Mouse (Mus musculus): ENCODE measurements at regions not wholly inside any gene's neighbourhood (a gene's known extent, or its start where the extent isn't known, plus 50 kb on each side); places are given as distances from the start of the nearest gene placed in this dataset.

GRCm38 (mm10) chr3:102611398-102612366, 122.6 kb upstream of the Tspan2 start:
- Histone ChIP-seq H3K4me2 (replicated peaks) (no peak overlapping the region), H3K36me3 (no peaks in the 10 kb centered on the region), H3K4me3 (replicated peaks) (no peak overlapping the region), H3K4me1 (peaks cover 10% of the 10 kb centered on the region), H3K27ac (replicated peaks) (no peak overlapping the region), H3K27me3 (no peaks in the 10 kb centered on the region), H3K9ac (no peak overlapping the region), H3K9me3 (replicated peaks) (no peaks in the 10 kb centered on the region)
- peak; percentile 60 for ATAC-seq (ENCODE audit: insufficient number of reproducible peaks, low FRiP score, low TSS enrichment, low read depth)
- 37% methylated on average over 18 of the region's 18 CpGs for WGBS

GRCm38 (mm10) chr3:102619666-102620377, 114.5 kb upstream of the Tspan2 start:
- no peak for ATAC-seq (ENCODE audit: insufficient number of reproducible peaks, low FRiP score, low TSS enrichment, low read depth)
- Histone ChIP-seq H3K36me3 (no peaks in the 10 kb centered on the region), H3K27me3 (no peaks in the 10 kb centered on the region), H3K9ac (no peak overlapping the region), H3K4me3 (replicated peaks) (no peak overlapping the region), H3K27ac (replicated peaks) (no peak overlapping the region), H3K9me3 (replicated peaks) (no peaks in the 10 kb centered on the region), H3K4me2 (replicated peaks) (no peak overlapping the region), H3K4me1 (peaks cover 4% of the 10 kb centered on the region)
- WGBS, result 48% methylated on average over 8 of the region's 8 CpGs

GRCm38 (mm10) chr3:102636076-102636475, 98.3 kb upstream of the Tspan2 start:
- H3K4me1 ChIP-seq, result peaks cover 14% of the 10 kb centered on the region
- H3K27ac ChIP-seq (replicated peaks), result 0 out of 2 replicates have a peak overlapping the region, but pooled peaks have one; percentile 13
- H3K36me3 ChIP-seq, result no peaks in the 10 kb centered on the region
- no peaks in the 10 kb centered on the region for H3K9me3 ChIP-seq (replicated peaks)
- 20% methylated on average over 4 of the region's 4 CpGs for WGBS
- H3K4me3 ChIP-seq (replicated peaks), result no peak overlapping the region
- no peak overlapping the region for H3K4me2 ChIP-seq (replicated peaks)
- no peaks in the 10 kb centered on the region for H3K27me3 ChIP-seq
- ATAC-seq (ENCODE audit: insufficient number of reproducible peaks, low FRiP score, low TSS enrichment, low read depth), result peak; percentile 89
- no peak overlapping the region for H3K9ac ChIP-seq

- H3K4me3 ChIP-seq (replicated peaks), result no peak overlapping the region
- peaks cover 14% of the 10 kb centered on the region for H3K4me1 ChIP-seq
- H3K36me3 ChIP-seq, result no peaks in the 10 kb centered on the region
- no peaks in the 10 kb centered on the region for H3K9me3 ChIP-seq (replicated peaks)
- WGBS, result 29% methylated on average over 4 of the region's 4 CpGs
- no peak overlapping the region for H3K4me2 ChIP-seq (replicated peaks)
- no peaks in the 10 kb centered on the region for H3K27me3 ChIP-seq
- H3K9ac ChIP-seq, result no peak overlapping the region
- ATAC-seq (ENCODE audit: insufficient number of reproducible peaks, low FRiP score, low TSS enrichment, low read depth), result peak; percentile 53; the same call in 1 of the 2 replicates
- H3K27ac ChIP-seq (replicated peaks), result peak overlapping the region; percentile 49
These were observed 97.7 kb upstream of the Tspan2 start for GRCm38 (mm10) chr3:102636674-102637073.

GRCm38 (mm10) chr3:102644276-102644940, 89.9 kb upstream of the Tspan2 start:
- no peak overlapping the region for H3K4me2 ChIP-seq (replicated peaks)
- no peak overlapping the region for H3K9ac ChIP-seq
- 42% methylated on average over 11 of the region's 11 CpGs for WGBS
- H3K27me3 ChIP-seq, result no peaks in the 10 kb centered on the region
- no peaks in the 10 kb centered on the region for H3K36me3 ChIP-seq
- ATAC-seq (ENCODE audit: insufficient number of reproducible peaks, low FRiP score, low TSS enrichment, low read depth), result no peak
- no peaks in the 10 kb centered on the region for H3K9me3 ChIP-seq (replicated peaks)
- 0 out of 2 replicates have a peak overlapping the region, but pooled peaks have one; percentile 17 for H3K27ac ChIP-seq (replicated peaks)
- H3K4me1 ChIP-seq, result peaks cover 26% of the 10 kb centered on the region; the same call in 1 of the 2 replicates
- no peak overlapping the region for H3K4me3 ChIP-seq (replicated peaks)

- WGBS, result 16% methylated on average over 4 of the region's 4 CpGs
- Histone ChIP-seq H3K4me2 (replicated peaks) (no peak overlapping the region), H3K27ac (replicated peaks) (0 out of 2 replicates have a peak overlapping the region, but pooled peaks have one; percentile 11), H3K27me3 (no peaks in the 10 kb centered on the region), H3K9me3 (replicated peaks) (no peaks in the 10 kb centered on the region), H3K9ac (no peak overlapping the region), H3K36me3 (no peaks in the 10 kb centered on the region), H3K4me3 (replicated peaks) (no peak overlapping the region), H3K4me1 (peaks cover 26% of the 10 kb centered on the region; the same call in 1 of the 2 replicates)
- no peak for ATAC-seq (ENCODE audit: insufficient number of reproducible peaks, low FRiP score, low TSS enrichment, low read depth)
These were observed 85.9 kb upstream of the Tspan2 start for GRCm38 (mm10) chr3:102648450-102648849.

- no peak overlapping the region for H3K4me2 ChIP-seq (replicated peaks)
- H3K9me3 ChIP-seq (replicated peaks), result no peaks in the 10 kb centered on the region
- no peak overlapping the region for H3K27ac ChIP-seq (replicated peaks)
- H3K27me3 ChIP-seq, result no peaks in the 10 kb centered on the region
- WGBS, result 76% methylated on average over 10 of the region's 10 CpGs
- ATAC-seq (ENCODE audit: insufficient number of reproducible peaks, low FRiP score, low TSS enrichment, low read depth), result no peak
- no peaks in the 10 kb centered on the region for H3K36me3 ChIP-seq
- H3K4me1 ChIP-seq, result peaks cover 24% of the 10 kb centered on the region
- no peak overlapping the region for H3K4me3 ChIP-seq (replicated peaks)
- H3K9ac ChIP-seq, result no peak overlapping the region
These were observed 79.4 kb upstream of the Tspan2 start for GRCm38 (mm10) chr3:102654962-102655361.

GRCm38 (mm10) chr3:102657116-102657515, 77.2 kb upstream of the Tspan2 start:
- no peak for ATAC-seq (ENCODE audit: insufficient number of reproducible peaks, low FRiP score, low TSS enrichment, low read depth)
- Histone ChIP-seq H3K36me3 (no peaks in the 10 kb centered on the region), H3K9me3 (replicated peaks) (no peaks in the 10 kb centered on the region), H3K27me3 (no peaks in the 10 kb centered on the region), H3K4me2 (replicated peaks) (no peak overlapping the region), H3K9ac (no peak overlapping the region), H3K27ac (replicated peaks) (no peak overlapping the region), H3K4me1 (peaks cover 24% of the 10 kb centered on the region), H3K4me3 (replicated peaks) (no peak overlapping the region)
- 40% methylated on average over 7 of the region's 7 CpGs for WGBS

GRCm38 (mm10) chr3:102657531-102658060, 76.7 kb upstream of the Tspan2 start:
- 70% methylated on average over 7 of the region's 7 CpGs for WGBS
- H3K4me1 ChIP-seq, result peaks cover 27% of the 10 kb centered on the region
- H3K9ac ChIP-seq, result no peak overlapping the region
- H3K9me3 ChIP-seq (replicated peaks), result no peaks in the 10 kb centered on the region
- H3K27me3 ChIP-seq, result no peaks in the 10 kb centered on the region
- no peak overlapping the region for H3K27ac ChIP-seq (replicated peaks)
- H3K4me3 ChIP-seq (replicated peaks), result no peak overlapping the region
- ATAC-seq (ENCODE audit: insufficient number of reproducible peaks, low FRiP score, low TSS enrichment, low read depth), result no peak
- no peak overlapping the region for H3K4me2 ChIP-seq (replicated peaks)
- no peaks in the 10 kb centered on the region for H3K36me3 ChIP-seq

GRCm38 (mm10) chr3:102659352-102659751, 75.0 kb upstream of the Tspan2 start:
- Histone ChIP-seq H3K36me3 (no peaks in the 10 kb centered on the region), H3K9ac (no peak overlapping the region), H3K4me2 (replicated peaks) (no peak overlapping the region), H3K9me3 (replicated peaks) (no peaks in the 10 kb centered on the region), H3K27me3 (no peaks in the 10 kb centered on the region), H3K4me1 (peaks cover 41% of the 10 kb centered on the region), H3K27ac (replicated peaks) (no peak overlapping the region), H3K4me3 (replicated peaks) (no peak overlapping the region)
- WGBS, result 80% methylated on average over 5 of the region's 5 CpGs
- no peak for ATAC-seq (ENCODE audit: insufficient number of reproducible peaks, low FRiP score, low TSS enrichment, low read depth)

GRCm38 (mm10) chr3:102661296-102661695, 73.0 kb upstream of the Tspan2 start:
- H3K36me3 ChIP-seq, result no peaks in the 10 kb centered on the region
- peaks cover 39% of the 10 kb centered on the region for H3K4me1 ChIP-seq
- H3K27me3 ChIP-seq, result no peaks in the 10 kb centered on the region
- H3K4me3 ChIP-seq (replicated peaks), result no peak overlapping the region
- no peaks in the 10 kb centered on the region for H3K9me3 ChIP-seq (replicated peaks)
- no peak overlapping the region for H3K4me2 ChIP-seq (replicated peaks)
- 86% methylated on average over 7 of the region's 7 CpGs for WGBS
- H3K27ac ChIP-seq (replicated peaks), result no peak overlapping the region
- no peak for ATAC-seq (ENCODE audit: insufficient number of reproducible peaks, low FRiP score, low TSS enrichment, low read depth)
- H3K9ac ChIP-seq, result no peak overlapping the region
